Mouse (Mus musculus) kidney, adult 8-10 months (tissue): Measurements from ENCODE around the gene Olfr1288.

Experiments used
- DNase-seq, 2 experiments: peaks; one replicate each; pipeline ENCODE4 v3.0.0; 2022

The Olfr1288 gene

GRCm38 (mm10) chr2:111473801-111474200, at the start of gene Olfr1288:
Olfr1288 (plus strand) TSS chr2:111474101.
- no peak for DNase-seq

GRCm38 (mm10) chr2:111448842-111449241, 25.1 kb upstream of the Olfr1288 start, which contains the start of gene Olfr1287:
Olfr1287 (plus strand) TSS chr2:111449142.
- no peak for DNase-seq

DNA sequence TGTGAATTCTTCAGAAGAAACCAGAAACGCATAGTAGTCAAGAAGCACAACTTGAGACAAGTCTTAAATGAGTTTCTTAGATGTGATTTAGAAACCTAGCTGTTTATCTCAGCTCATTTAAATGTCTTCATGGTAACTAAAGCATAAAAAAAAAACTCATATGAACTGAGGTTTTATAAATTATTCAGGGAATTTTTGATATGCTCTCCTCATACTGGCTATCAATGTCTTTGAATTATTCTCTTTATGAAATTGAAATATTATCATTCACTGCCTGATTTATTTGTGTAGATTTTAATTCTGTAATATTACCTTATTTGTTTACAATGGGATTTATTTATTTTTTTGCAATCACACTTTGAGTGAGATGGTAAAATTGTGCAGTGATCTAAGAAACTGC, 6.6 kb downstream of the Olfr1288 start, which contains the start of gene Olfr1289:
Gene Olfr1289 (plus strand): TSS at position 301 of the 400 bp plus-strand sequence.
- no peak for DNase-seq

DNA sequence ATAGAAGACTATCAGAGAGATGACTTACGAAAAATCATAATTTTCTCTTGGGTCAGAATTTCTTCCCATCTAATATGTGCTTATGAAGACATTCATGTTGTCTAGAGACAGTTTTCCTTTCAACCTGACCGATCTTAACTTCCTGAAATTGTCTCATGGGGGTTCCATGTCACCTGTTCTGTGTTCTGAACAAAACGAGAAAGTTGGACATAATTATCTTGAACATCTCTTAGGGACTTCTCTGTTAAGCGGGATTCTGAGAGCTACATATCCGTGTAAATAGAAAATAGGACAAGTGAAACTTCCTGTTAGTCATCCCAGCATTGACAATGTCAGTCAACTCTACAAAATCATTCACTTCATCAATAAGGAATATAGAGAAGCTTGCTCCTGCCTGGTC, 19.8 kb downstream of the Olfr1288 start, which contains the start of gene Olfr1290:
Gene Olfr1290 (minus strand): TSS at position 101 of the 400 bp plus-strand sequence.
- no peak for DNase-seq

GRCm38 (mm10) chr2:111496880-111497279, 23.0 kb downstream of the Olfr1288 start, which contains the start of gene Olfr1291-ps1:
Olfr1291-ps1 (plus strand) TSS chr2:111497180.
- DNase-seq, result no peak

- DNase-seq, result no peak
Measured at GRCm38 (mm10) chr2:111517451-111517850, 43.5 kb downstream of the Olfr1288 start.

- no peak for DNase-seq
Measured at GRCm38 (mm10) chr2:111524903-111525302, 51.0 kb downstream of the Olfr1288 start, which contains the start of gene Olfr1293-ps. Olfr1293-ps (plus strand) TSS chr2:111525203.
